Mouse (Mus musculus): ENCODE measurements at regions not wholly inside any gene's neighbourhood (a gene's known extent, or its start where the extent isn't known, plus 50 kb on each side); places are given as distances from the start of the nearest gene placed in this dataset.
A peak's percentile ranks its signal among the peaks of the same experiment; 100 is the strongest.

GRCm38 (mm10) chr9:101552789-101553188 lies 301.2 kb upstream of the Ppp2r3a start:
- DNase-seq (ENCODE audit: low spot score in 2 of 2) = no peak

- no peak for DNase-seq (ENCODE audit: low spot score in 2 of 2)
Measured at GRCm38 (mm10) chr9:101551256-101551655, 299.7 kb upstream of the Ppp2r3a start.

GRCm38 (mm10) chr9:101546213-101546832 lies 294.7 kb upstream of the Ppp2r3a start:
- DNase-seq (ENCODE audit: low spot score in 2 of 2) = no peak

- no peak for DNase-seq (ENCODE audit: low spot score in 2 of 2)
Measured at GRCm38 (mm10) chr9:101518137-101518536, 266.5 kb upstream of the Ppp2r3a start.

GRCm38 (mm10) chr9:101510807-101511206 lies 259.2 kb upstream of the Ppp2r3a start:
- no peak for DNase-seq (ENCODE audit: low spot score in 2 of 2)

GRCm38 (mm10) chr9:101509196-101509595 lies 257.6 kb upstream of the Ppp2r3a start:
- no peak for DNase-seq (ENCODE audit: low spot score in 2 of 2)

- no peak for DNase-seq (ENCODE audit: low spot score in 2 of 2)
Measured at GRCm38 (mm10) chr9:101507023-101507690, 255.6 kb upstream of the Ppp2r3a start.

GRCm38 (mm10) chr9:101501706-101502465 lies 250.3 kb upstream of the Ppp2r3a start:
- DNase-seq (ENCODE audit: low spot score in 2 of 2) = peak; percentile 7 to 8

- DNase-seq (ENCODE audit: low spot score in 2 of 2) = no peak
Measured at GRCm38 (mm10) chr9:101501036-101501435, 249.4 kb upstream of the Ppp2r3a start.

- no peak for DNase-seq (ENCODE audit: low spot score in 2 of 2)
Measured at GRCm38 (mm10) chr9:101498721-101499120, 247.1 kb upstream of the Ppp2r3a start.

- peak; percentile 13 to 21 for DNase-seq (ENCODE audit: low spot score in 2 of 2)
Measured at GRCm38 (mm10) chr9:101495768-101496167, 244.2 kb upstream of the Ppp2r3a start.

GRCm38 (mm10) chr9:101489013-101489412 lies 237.4 kb upstream of the Ppp2r3a start:
- DNase-seq (ENCODE audit: low spot score in 2 of 2) = no peak

- no peak for DNase-seq (ENCODE audit: low spot score in 2 of 2)
Measured at GRCm38 (mm10) chr9:101476223-101476622, 224.6 kb upstream of the Ppp2r3a start.

GRCm38 (mm10) chr9:101473074-101473461 lies 221.5 kb upstream of the Ppp2r3a start:
- DNase-seq (ENCODE audit: low spot score in 2 of 2) = no peak

- DNase-seq (ENCODE audit: low spot score in 2 of 2) = peak; percentile 19 to 21
Measured at GRCm38 (mm10) chr9:101472101-101473073, 220.8 kb upstream of the Ppp2r3a start.

GRCm38 (mm10) chr9:101471665-101472064 lies 220.1 kb upstream of the Ppp2r3a start:
- DNase-seq (ENCODE audit: low spot score in 2 of 2) = no peak

- DNase-seq (ENCODE audit: low spot score in 2 of 2) = no peak
Measured at GRCm38 (mm10) chr9:101469756-101470155, 218.2 kb upstream of the Ppp2r3a start.

GRCm38 (mm10) chr9:101464727-101465427 lies 213.3 kb upstream of the Ppp2r3a start:
- no peak for DNase-seq (ENCODE audit: low spot score in 2 of 2)

- DNase-seq (ENCODE audit: low spot score in 2 of 2) = no peak
Measured at GRCm38 (mm10) chr9:101458947-101459627, 207.5 kb upstream of the Ppp2r3a start.

- DNase-seq (ENCODE audit: low spot score in 2 of 2) = no peak
Measured at GRCm38 (mm10) chr9:101458306-101458946, 206.8 kb upstream of the Ppp2r3a start.
